Mouse (Mus musculus) CD4-positive, CD25-positive, alpha-beta regulatory T cell, adult 2 months (primary cell): Measurements from ENCODE around the gene Cog4.

Experiments used
- DNase-seq: peaks from one replicate; pipeline ENCODE4 v3.0.0-alpha.2; 2012; ENCODE audit warnings: low read depth, low spot score

Cog4 gene

GRCm38 (mm10) chr8:110846405-110847170 is at the start of gene Cog4, which contains the start of gene Sf3b3:
Gene Cog4 (plus strand): TSS chr8:110846600.
Gene Sf3b3 (minus strand): TSS chr8:110846787.
- peak; percentile 94 for DNase-seq

- no peak for DNase-seq
Observed at GRCm38 (mm10) chr8:110797086-110797485, 49.3 kb upstream of the Cog4 start.

GRCm38 (mm10) chr8:110802988-110803387 is 43.4 kb upstream of the Cog4 start:
- no peak for DNase-seq

GRCm38 (mm10) chr8:110803856-110804255 is 42.5 kb upstream of the Cog4 start:
- DNase-seq: no peak

GRCm38 (mm10) chr8:110804825-110805514 is 41.4 kb upstream of the Cog4 start:
- no peak for DNase-seq

- DNase-seq: peak; percentile 56
Observed at GRCm38 (mm10) chr8:110805669-110806068, 40.7 kb upstream of the Cog4 start, which contains the start of gene Il34. Gene Il34 (minus strand): TSS chr8:110805924.

- no peak for DNase-seq
Observed at GRCm38 (mm10) chr8:110806146-110806545, 40.3 kb upstream of the Cog4 start.

- DNase-seq: no peak
Observed at GRCm38 (mm10) chr8:110808495-110809472, 37.6 kb upstream of the Cog4 start.

GRCm38 (mm10) chr8:110809831-110810230 is 36.6 kb upstream of the Cog4 start:
- DNase-seq: no peak

- DNase-seq: no peak
Observed at GRCm38 (mm10) chr8:110810481-110811065, 35.8 kb upstream of the Cog4 start.

- DNase-seq: no peak
Observed at GRCm38 (mm10) chr8:110811116-110811515, 35.3 kb upstream of the Cog4 start.

GRCm38 (mm10) chr8:110811793-110812192 is 34.6 kb upstream of the Cog4 start:
- DNase-seq: no peak

- no peak for DNase-seq
Observed at GRCm38 (mm10) chr8:110812349-110813080, 33.9 kb upstream of the Cog4 start.

GRCm38 (mm10) chr8:110813081-110813812 is 33.2 kb upstream of the Cog4 start:
- no peak for DNase-seq

GRCm38 (mm10) chr8:110815308-110815707 is 31.1 kb upstream of the Cog4 start:
- no peak for DNase-seq

- DNase-seq: no peak
Observed at GRCm38 (mm10) chr8:110816990-110817389, 29.4 kb upstream of the Cog4 start.

GRCm38 (mm10) chr8:110818593-110818992 is 27.8 kb upstream of the Cog4 start:
- DNase-seq: no peak

- DNase-seq: no peak
Observed at GRCm38 (mm10) chr8:110820257-110820656, 26.1 kb upstream of the Cog4 start.

GRCm38 (mm10) chr8:110821960-110822359 is 24.4 kb upstream of the Cog4 start:
- DNase-seq: no peak

GRCm38 (mm10) chr8:110824861-110825260 is 21.5 kb upstream of the Cog4 start:
- DNase-seq: no peak
